Mouse (Mus musculus) midbrain, postnatal 0 days (tissue): ENCODE data around the gene Tmem260. TPM values are rescaled to one million over a fixed set of nuclear protein-coding genes. Genes with fewer than 3 reads are reported as not detected.

Experiments used
- ATAC-seq: fragments of 200-750 bp; cut with Nextera tagmentation; 2 replicates; pipeline ENCODE4 v1.8.0; 2017; ENCODE audit warnings: moderate number of reproducible peaks, mild to moderate bottlenecking, moderate TSS enrichment, moderate library complexity; ENCODE audit not compliant: low FRiP score
- DNase-seq: peaks from one replicate; pipeline ENCODE4 v3.0.0-alpha.2; 2015; ENCODE audit warnings: low spot score
- H3K27ac ChIP-seq: fragments of 300-500 bp; sonication (generic); 2 replicates; pipeline ENCODE4 v1.5.1; 2014; ENCODE audit warnings: low read depth, mild to moderate bottlenecking, low read length, mixed read lengths
- H3K27me3 ChIP-seq: fragments of 300-500 bp; sonication (generic); 2 replicates; pipeline ENCODE4 v1.6.1; 2014; ENCODE audit warnings: low read length, control low read depth, mixed read lengths; ENCODE audit not compliant: insufficient read depth
- H3K36me3 ChIP-seq: fragments of 300-500 bp; sonication (generic); 2 replicates; pipeline ENCODE4 v1.6.1; 2014; ENCODE audit warnings: low read length, control low read depth, mixed read lengths; ENCODE audit not compliant: insufficient read depth
- H3K4me1 ChIP-seq: fragments of 300-500 bp; sonication (generic); 2 replicates; pipeline ENCODE4 v1.6.1; 2014; ENCODE audit warnings: mild to moderate bottlenecking, control low read depth, antibody characterized with exemption, low read length, mixed read lengths; ENCODE audit not compliant: insufficient read depth
- H3K4me2 ChIP-seq: fragments of 300-500 bp; sonication (generic); 2 replicates; pipeline ENCODE4 v1.6.1; 2014; ENCODE audit warnings: low read depth, mild to moderate bottlenecking, low read length, mixed read lengths; ENCODE audit not compliant: poor library complexity, severe bottlenecking
- H3K4me3 ChIP-seq: fragments of 300-500 bp; sonication (generic); 2 replicates; pipeline ENCODE4 v1.5.1; 2014; ENCODE audit warnings: low read depth, mild to moderate bottlenecking, low read length, moderate library complexity
- H3K9ac ChIP-seq: fragments of 300-500 bp; sonication (generic); replicated peaks from 2 replicates; pipeline ENCODE4 v1.6.1; 2014; ENCODE audit warnings: mild to moderate bottlenecking, low read length, moderate library complexity, mixed read lengths; ENCODE audit not compliant: poor library complexity, severe bottlenecking
- H3K9me3 ChIP-seq: fragments of 300-500 bp; sonication (generic); 2 replicates; pipeline ENCODE4 v1.6.1; 2016; ENCODE audit warnings: low read length, control low read depth
- CTCF ChIP-seq: IDR thresholded peaks from 2 replicates; pipeline ENCODE4 v1.5.1; 2016; ENCODE audit warnings: antibody characterized with exemption, mild to moderate bottlenecking
- whole genome bisulfite sequencing: fragments of 180-500 bp; shearing (Covaris S2); extraction: QIAGEN DNeasy Blood & Tissue Kit; methylation state at CpG from one replicate; pipeline ENCODE4 v1.1.7; 2014; 5-methylcytosine and 5-hydroxymethylcytosine counted together
- polyA plus RNA-seq: library from polyadenylated mRNA; unstranded; fragments of >200 nt; fragmentation: Nextera tagmentation; extraction: Ambion mirVana; gene quantifications from 2 replicates; pipeline ENCODE4 v1.2.1, GENCODE M21; 2015
- total RNA-seq: library from RNA; depleted of rRNA; stranded (reverse); fragments of >200 nt; gene quantifications from 2 replicates; pipeline ENCODE4 v1.2.3, GENCODE M21; 2014

Gene Tmem260
- total and polyA plus RNA-seq, 2 experiments from 2014 or later = 14.2 to 17.4 TPM

- 13% methylated on average over 1 of the region's 1 CpGs for WGBS
- no peak overlapping the region for H3K4me3 ChIP-seq
- no peak for DNase-seq
- 0 out of 2 replicates have a peak, but pooled peaks cover 4% of the 10 kb centered on the region for H3K27me3 ChIP-seq
- H3K9me3 ChIP-seq = no peaks in the 10 kb centered on the region
- H3K4me1 ChIP-seq = no peaks in the 10 kb centered on the region
- no peaks in the 10 kb centered on the region for H3K36me3 ChIP-seq
- no peak overlapping the region for H3K9ac ChIP-seq
- H3K4me2 ChIP-seq = no peak overlapping the region
- no peak for TF ChIP-seq CTCF
- no peak for ATAC-seq
- H3K27ac ChIP-seq = no peak overlapping the region
Observed at GRCm38 (mm10) chr14:48523361-48523760, 77.4 kb downstream of the Tmem260 start.

- peak; percentile 70 for DNase-seq
- 0 out of 2 replicates have a peak, but pooled peaks cover 4% of the 10 kb centered on the region for H3K27me3 ChIP-seq
- H3K36me3 ChIP-seq = no peaks in the 10 kb centered on the region
- peak; percentile 85 for TF ChIP-seq CTCF
- WGBS = 33% methylated on average over 9 of the region's 9 CpGs
- H3K9ac ChIP-seq = no peak overlapping the region
- no peaks in the 10 kb centered on the region for H3K9me3 ChIP-seq
- ATAC-seq = peak; percentile 50; the same call in 1 of the 2 replicates
- H3K4me2 ChIP-seq = no peak overlapping the region
- H3K4me3 ChIP-seq = no peak overlapping the region
- H3K4me1 ChIP-seq = no peaks in the 10 kb centered on the region
- H3K27ac ChIP-seq = no peak overlapping the region
Observed at GRCm38 (mm10) chr14:48524135-48524534, 78.2 kb downstream of the Tmem260 start.

- no peaks in the 10 kb centered on the region for H3K36me3 ChIP-seq
- no peaks in the 10 kb centered on the region for H3K9me3 ChIP-seq
- ATAC-seq (no peak), DNase-seq (no peak)
- WGBS = 70% methylated on average over 6 of the region's 6 CpGs
- no peaks in the 10 kb centered on the region for H3K4me1 ChIP-seq
- H3K9ac ChIP-seq = no peak overlapping the region
- H3K4me3 ChIP-seq = no peak overlapping the region
- no peak for TF ChIP-seq CTCF
- no peak overlapping the region for H3K27ac ChIP-seq
- no peak overlapping the region for H3K4me2 ChIP-seq
- H3K27me3 ChIP-seq = 0 out of 2 replicates have a peak, but pooled peaks cover 4% of the 10 kb centered on the region
Observed at GRCm38 (mm10) chr14:48525055-48525454, 79.1 kb downstream of the Tmem260 start.

- TF ChIP-seq CTCF = no peak
- no peak for ATAC-seq
- no peaks in the 10 kb centered on the region for H3K9me3 ChIP-seq
- H3K4me2 ChIP-seq = no peak overlapping the region
- no peak overlapping the region for H3K9ac ChIP-seq
- H3K27me3 ChIP-seq = 0 out of 2 replicates have a peak, but pooled peaks cover 4% of the 10 kb centered on the region
- H3K4me3 ChIP-seq = no peak overlapping the region
- H3K36me3 ChIP-seq = no peaks in the 10 kb centered on the region
- H3K27ac ChIP-seq = no peak overlapping the region
- no peaks in the 10 kb centered on the region for H3K4me1 ChIP-seq
- WGBS = 73% methylated on average over 10 of the region's 10 CpGs
- DNase-seq = no peak
Observed at GRCm38 (mm10) chr14:48530629-48531028, 84.7 kb downstream of the Tmem260 start.

GRCm38 (mm10) chr14:48537795-48538766 is 92.2 kb downstream of the Tmem260 start:
- peak; percentile 47 for TF ChIP-seq CTCF
- no peaks in the 10 kb centered on the region for H3K36me3 ChIP-seq
- H3K27ac ChIP-seq = no peak overlapping the region
- H3K4me1 ChIP-seq = no peaks in the 10 kb centered on the region
- ATAC-seq = no peak
- WGBS = 47% methylated on average over 14 of the region's 14 CpGs
- H3K27me3 ChIP-seq = peaks cover 7% of the 10 kb centered on the region
- H3K9ac ChIP-seq = no peak overlapping the region
- no peak overlapping the region for H3K4me3 ChIP-seq
- DNase-seq = peak; percentile 65
- H3K9me3 ChIP-seq = no peaks in the 10 kb centered on the region
- no peak overlapping the region for H3K4me2 ChIP-seq

- no peak for TF ChIP-seq CTCF
- DNase-seq = no peak
- Histone ChIP-seq H3K9me3 (no peaks in the 10 kb centered on the region), H3K4me3 (no peak overlapping the region), H3K36me3 (no peaks in the 10 kb centered on the region), H3K4me1 (no peaks in the 10 kb centered on the region), H3K4me2 (no peak overlapping the region), H3K27ac (no peak overlapping the region), H3K27me3 (peaks cover 2% of the 10 kb centered on the region), H3K9ac (no peak overlapping the region)
- no peak for ATAC-seq
- 59% methylated on average over 10 of the region's 10 CpGs for WGBS
Observed at GRCm38 (mm10) chr14:48545166-48545565, 99.2 kb downstream of the Tmem260 start.
